Mouse (Mus musculus) lung, embryonic 16.5 days (tissue): ENCODE results near the gene Fndc3b. TPM values are rescaled to one million over a fixed set of nuclear protein-coding genes. Genes with fewer than 3 reads are reported as not detected.

Experiments
- ATAC-seq: fragments of 200-750 bp; cut with Nextera tagmentation; 2 replicates; pipeline ENCODE4 v1.8.0; 2017; ENCODE audit warnings: low read depth, mild to moderate bottlenecking, moderate library complexity
- H3K27ac ChIP-seq: fragments of 300-500 bp; sonication (generic); 2 replicates; pipeline ENCODE4 v1.5.1; 2014; ENCODE audit warnings: mild to moderate bottlenecking, control low read depth, low read length
- H3K27me3 ChIP-seq: fragments of 300-500 bp; sonication (generic); 2 replicates; pipeline ENCODE4 v1.6.1; 2014; ENCODE audit warnings: low read depth, low read length, mixed read lengths; ENCODE audit not compliant: control insufficient read depth, insufficient read depth
- H3K36me3 ChIP-seq: fragments of 300-500 bp; sonication (generic); 2 replicates; pipeline ENCODE4 v1.6.1; 2014; ENCODE audit warnings: low read length; ENCODE audit not compliant: control insufficient read depth, insufficient read depth
- H3K4me1 ChIP-seq: fragments of 300-500 bp; sonication (generic); replicated peaks from 2 replicates; pipeline ENCODE4 v1.6.1; 2014; ENCODE audit warnings: low read length, mixed read lengths; ENCODE audit not compliant: control insufficient read depth, insufficient read depth
- H3K4me2 ChIP-seq: fragments of 300-500 bp; sonication (generic); 2 replicates; pipeline ENCODE4 v1.6.1; 2014; ENCODE audit warnings: low read depth, low read length, control low read depth
- H3K4me3 ChIP-seq: fragments of 300-500 bp; sonication (generic); 2 replicates; pipeline ENCODE4 v1.5.1; 2014; ENCODE audit warnings: mild to moderate bottlenecking, low read length, control low read depth
- H3K9ac ChIP-seq: fragments of 300-500 bp; sonication (generic); 2 replicates; pipeline ENCODE4 v1.6.1; 2014; ENCODE audit warnings: low read length, control low read depth
- H3K9me3 ChIP-seq: fragments of 300-500 bp; sonication (generic); 2 replicates; pipeline ENCODE4 v1.6.1; 2016; ENCODE audit warnings: low read length; ENCODE audit not compliant: control insufficient read depth
- WGBS: fragments of 180-500 bp; shearing (Covaris S2); extraction: QIAGEN DNeasy Blood & Tissue Kit; methylation state at CpG from one replicate; pipeline ENCODE4 v1.1.7; 2014; 5-methylcytosine and 5-hydroxymethylcytosine counted together
- polyA plus RNA-seq: library from polyadenylated mRNA; unstranded; fragments of >200 nt; fragmentation: Nextera tagmentation; extraction: Ambion mirVana; gene quantifications from 2 replicates; pipeline ENCODE4 v1.2.1, GENCODE M21; 2015

The Fndc3b gene
- polyA plus RNA-seq, 1 experiment from 2014 or later, result 36.3 TPM

GRCm38 (mm10) chr3:27573458-27573857 lies 137.6 kb downstream of the Fndc3b start:
- Histone ChIP-seq H3K9ac (peak overlapping the region; percentile 37; the same call in 1 of the 2 replicates), H3K9me3 (no peaks in the 10 kb centered on the region), H3K4me2 (peak overlapping the region; percentile 19), H3K4me3 (no peak overlapping the region), H3K27ac (peak overlapping the region; percentile 73), H3K4me1 (peaks cover 26% of the 10 kb centered on the region), H3K27me3 (no peaks in the 10 kb centered on the region), H3K36me3 (no peaks in the 10 kb centered on the region)
- peak; percentile 80 for ATAC-seq
- WGBS, result 43% methylated on average over 11 of the region's 11 CpGs

- ATAC-seq, result no peak
- H3K27ac ChIP-seq, result no peak overlapping the region
- H3K4me1 ChIP-seq, result peaks cover 23% of the 10 kb centered on the region
- 52% methylated on average over 6 of the region's 6 CpGs for WGBS
- no peak overlapping the region for H3K4me3 ChIP-seq
- H3K9ac ChIP-seq, result no peak overlapping the region
- H3K9me3 ChIP-seq, result no peaks in the 10 kb centered on the region
- H3K36me3 ChIP-seq, result no peaks in the 10 kb centered on the region
- H3K4me2 ChIP-seq, result no peak overlapping the region
- H3K27me3 ChIP-seq, result no peaks in the 10 kb centered on the region
Measured at GRCm38 (mm10) chr3:27572305-27572704, 138.8 kb downstream of the Fndc3b start.

- no peak overlapping the region for H3K4me3 ChIP-seq
- no peaks in the 10 kb centered on the region for H3K36me3 ChIP-seq
- no peak overlapping the region for H3K9ac ChIP-seq
- no peak overlapping the region for H3K4me2 ChIP-seq
- H3K9me3 ChIP-seq, result no peaks in the 10 kb centered on the region
- H3K27me3 ChIP-seq, result no peaks in the 10 kb centered on the region
- no peak for ATAC-seq
- no peak overlapping the region for H3K27ac ChIP-seq
- no peaks in the 10 kb centered on the region; the same call in 1 of the 2 replicates for H3K4me1 ChIP-seq
- WGBS, result 66% methylated on average over 4 of the region's 4 CpGs
Measured at GRCm38 (mm10) chr3:27565314-27565713, 145.8 kb downstream of the Fndc3b start.

- Histone ChIP-seq H3K9me3 (no peaks in the 10 kb centered on the region), H3K9ac (no peak overlapping the region)
- WGBS, result 85% methylated on average over 5 of the region's 5 CpGs
Measured at GRCm38 (mm10) chr3:27563047-27563624, 148.0 kb downstream of the Fndc3b start.

GRCm38 (mm10) chr3:27562476-27562875 lies 148.6 kb downstream of the Fndc3b start:
- Histone ChIP-seq H3K4me3 (no peak overlapping the region), H3K9ac (no peak overlapping the region), H3K4me1 (no peaks in the 10 kb centered on the region; the same call in 1 of the 2 replicates), H3K4me2 (no peak overlapping the region), H3K27ac (no peak overlapping the region), H3K9me3 (no peaks in the 10 kb centered on the region), H3K27me3 (no peaks in the 10 kb centered on the region), H3K36me3 (no peaks in the 10 kb centered on the region)
- WGBS, result 81% methylated on average over 3 of the region's 3 CpGs
- ATAC-seq, result no peak

More at GRCm38 (mm10) chr3:27563047-27563624, 148.0 kb downstream of the Fndc3b start:
- Histone ChIP-seq H3K4me3 (no peak overlapping the region), H3K4me2 (no peak overlapping the region), H3K4me1 (no peaks in the 10 kb centered on the region; the same call in 1 of the 2 replicates), H3K27ac (no peak overlapping the region), H3K27me3 (no peaks in the 10 kb centered on the region), H3K36me3 (no peaks in the 10 kb centered on the region)
- ATAC-seq, result no peak

GRCm38 (mm10) chr3:27561921-27562320 lies 149.2 kb downstream of the Fndc3b start:
- Histone ChIP-seq H3K4me3 (no peak overlapping the region), H3K27me3 (no peaks in the 10 kb centered on the region), H3K36me3 (no peaks in the 10 kb centered on the region), H3K27ac (no peak overlapping the region), H3K9me3 (no peaks in the 10 kb centered on the region), H3K9ac (no peak overlapping the region), H3K4me1 (no peaks in the 10 kb centered on the region; the same call in 1 of the 2 replicates), H3K4me2 (no peak overlapping the region)
- ATAC-seq, result no peak
- 87% methylated on average over 2 of the region's 2 CpGs for WGBS

GRCm38 (mm10) chr3:27559316-27559715 lies 151.8 kb downstream of the Fndc3b start:
- H3K36me3 ChIP-seq, result peaks cover 11% of the 10 kb centered on the region
- no peak overlapping the region for H3K9ac ChIP-seq
- H3K4me2 ChIP-seq, result no peak overlapping the region
- no peaks in the 10 kb centered on the region for H3K9me3 ChIP-seq
- H3K27ac ChIP-seq, result no peak overlapping the region
- H3K4me1 ChIP-seq, result no peaks in the 10 kb centered on the region
- ATAC-seq, result no peak
- no peak overlapping the region for H3K4me3 ChIP-seq
- 49% methylated on average over 4 of the region's 4 CpGs for WGBS
- H3K27me3 ChIP-seq, result no peaks in the 10 kb centered on the region

- WGBS, result 76% methylated on average over 4 of the region's 4 CpGs
- ATAC-seq, result no peak
Measured at GRCm38 (mm10) chr3:27557100-27558004, 153.8 kb downstream of the Fndc3b start.

GRCm38 (mm10) chr3:27555401-27555940 lies 155.6 kb downstream of the Fndc3b start:
- no peak for ATAC-seq
- 89% methylated on average over 3 of the region's 3 CpGs for WGBS
- no peak overlapping the region for H3K27ac ChIP-seq

More at GRCm38 (mm10) chr3:27557100-27558004, 153.8 kb downstream of the Fndc3b start:
- Histone ChIP-seq H3K9me3 (no peaks in the 10 kb centered on the region), H3K4me1 (no peaks in the 10 kb centered on the region), H3K4me3 (no peak overlapping the region), H3K9ac (no peak overlapping the region), H3K27ac (no peak overlapping the region), H3K27me3 (no peaks in the 10 kb centered on the region), H3K4me2 (no peak overlapping the region), H3K36me3 (peaks cover 11% of the 10 kb centered on the region)

More at GRCm38 (mm10) chr3:27555401-27555940, 155.6 kb downstream of the Fndc3b start:
- Histone ChIP-seq H3K36me3 (peaks cover 11% of the 10 kb centered on the region), H3K4me1 (no peaks in the 10 kb centered on the region), H3K4me3 (no peak overlapping the region), H3K27me3 (no peaks in the 10 kb centered on the region), H3K4me2 (no peak overlapping the region), H3K9ac (no peak overlapping the region), H3K9me3 (no peaks in the 10 kb centered on the region)
